In genomic region chr2:3456590-3456989, GRCm38 (mm10) we compare ENCODE assay signal across 24 mouse cellular contexts. TPM values are rescaled to one million over a fixed set of nuclear protein-coding genes. Genes with fewer than 3 reads are reported as not detected.
DNase-seq lines count a peak whose midpoint lies in the region; ATAC-seq and TF ChIP-seq lines count a peak whose summit lies in the region.
"Had no signal": no experiment of that assay in that cellular context is flagged by ENCODE, and none has a peak within 500 bp of the region (broad histone marks: within the 10 kb centered on the region; RNA-seq: fewer than 3 reads in every experiment).

No protein-coding gene starts in this region.

- TF ChIP-seq POLR2A in brain, embryonic 14.5 days (IDR thresholded peaks at IDR 0.05; ENCODE audit: borderline replicate concordance, extremely low read depth, insufficient read depth, insufficient read length, poor library complexity, severe bottlenecking) = no peak

- H3K9me3 ChIP-seq in hindbrain, postnatal 0 days (ENCODE audit: low read length) = no peaks in the 10 kb centered on the region
- no peaks in the 10 kb centered on the region for H3K9me3 ChIP-seq in hindbrain, embryonic 10.5 days
- H3K9me3 ChIP-seq in stomach, postnatal 0 days (ENCODE audit: control insufficient read depth, low read length) = no peaks in the 10 kb centered on the region
- H3K9me3 ChIP-seq: embryonic facial prominence, embryonic 12.5 days; heart, embryonic 10.5 days; hindbrain, embryonic 13.5 days; limb, embryonic 12.5 days; midbrain, embryonic 13.5 days had no signal

- no peak overlapping the region for H3K4me2 ChIP-seq in hindbrain, postnatal 0 days (ENCODE audit: low read depth, low read length)
- H3K4me2 ChIP-seq in stomach, postnatal 0 days (replicated peaks; ENCODE audit: low read depth) = no peak overlapping the region
- H3K4me2 ChIP-seq: embryonic facial prominence, embryonic 12.5 days; hindbrain, embryonic 13.5 days; limb, embryonic 12.5 days; midbrain, embryonic 13.5 days had no signal

- no peak overlapping the region for H3K27ac ChIP-seq in hindbrain, postnatal 0 days
- no peak overlapping the region for H3K27ac ChIP-seq in hindbrain, embryonic 10.5 days
- no peak overlapping the region for H3K27ac ChIP-seq in stomach, postnatal 0 days (replicated peaks)
- H3K27ac ChIP-seq: embryonic facial prominence, embryonic 12.5 days; gastrocnemius, adult 2 months; heart, embryonic 10.5 days; hindbrain, embryonic 13.5 days; limb, embryonic 12.5 days; macrophage; midbrain, embryonic 13.5 days had no signal

- no peaks in the 10 kb centered on the region for H3K27me3 ChIP-seq in hindbrain, postnatal 0 days (ENCODE audit: insufficient read depth, low read length)
- H3K27me3 ChIP-seq in hindbrain, embryonic 10.5 days (ENCODE audit: insufficient read depth, poor library complexity, severe bottlenecking) = no peaks in the 10 kb centered on the region
- H3K27me3 ChIP-seq in stomach, postnatal 0 days (ENCODE audit: control insufficient read depth, insufficient read depth, low read length) = no peaks in the 10 kb centered on the region
- H3K27me3 ChIP-seq: embryonic facial prominence, embryonic 12.5 days; hindbrain, embryonic 13.5 days; limb, embryonic 12.5 days; midbrain, embryonic 13.5 days; Patski had no signal

- no peak for TF ChIP-seq EP300 in stomach, postnatal 0 days (optimal IDR thresholded peaks at IDR 0.05)

- peak; percentile 32; the same call in 1 of the 2 replicates for TF ChIP-seq CTCF in hindbrain, postnatal 0 days (IDR thresholded peaks at IDR 0.05; ENCODE audit: low read depth)
- TF ChIP-seq CTCF in brain, embryonic 14.5 days (IDR thresholded peaks at IDR 0.05; ENCODE audit: borderline replicate concordance, extremely low read depth, insufficient read depth, insufficient read length) = 0 out of 2 replicates have a peak, but pooled peaks have one; percentile 13
- TF ChIP-seq CTCF in stomach, postnatal 0 days (IDR thresholded peaks at IDR 0.05; ENCODE audit: low read depth) = peak; percentile 28; the same call in 1 of the 2 replicates

- H3K9ac ChIP-seq in hindbrain, postnatal 0 days (replicated peaks; ENCODE audit: low read length) = no peak overlapping the region
- no peak overlapping the region for H3K9ac ChIP-seq in stomach, postnatal 0 days (ENCODE audit: low read length)
- H3K9ac ChIP-seq: embryonic facial prominence, embryonic 12.5 days; forebrain, postnatal 0 days; hindbrain, embryonic 13.5 days; limb, embryonic 12.5 days; midbrain, embryonic 13.5 days had no signal

- no peak for ATAC-seq in hindbrain, postnatal 0 days
- no peak for ATAC-seq in stomach, postnatal 0 days (ENCODE audit: low FRiP score, low TSS enrichment)
- ATAC-seq: forebrain, postnatal 0 days; intestine, embryonic 16.5 days; midbrain, embryonic 13.5 days; Patski had no signal

- no peaks in the 10 kb centered on the region for H3K4me1 ChIP-seq in hindbrain, postnatal 0 days (ENCODE audit: insufficient read depth, low read length)
- H3K4me1 ChIP-seq in hindbrain, embryonic 10.5 days (replicated peaks) = no peaks in the 10 kb centered on the region
- no peaks in the 10 kb centered on the region for H3K4me1 ChIP-seq in stomach, postnatal 0 days (replicated peaks; ENCODE audit: control insufficient read depth, insufficient read depth)
- H3K4me1 ChIP-seq: embryonic facial prominence, embryonic 12.5 days; heart, embryonic 10.5 days; hindbrain, embryonic 13.5 days; limb, embryonic 12.5 days; midbrain, embryonic 13.5 days had no signal

- no peak overlapping the region for H3K4me3 ChIP-seq in hindbrain, postnatal 0 days (ENCODE audit: low read length)
- H3K4me3 ChIP-seq in hindbrain, embryonic 10.5 days = no peak overlapping the region
- H3K4me3 ChIP-seq in stomach, postnatal 0 days (ENCODE audit: low read depth, low read length) = no peak overlapping the region
- H3K4me3 ChIP-seq: embryonic facial prominence, embryonic 12.5 days; gastrocnemius, adult 2 months; heart, embryonic 10.5 days; hindbrain, embryonic 13.5 days; limb, embryonic 12.5 days; midbrain, embryonic 13.5 days had no signal

- peaks cover 13% of the 10 kb centered on the region; the same call in 1 of the 2 replicates for H3K36me3 ChIP-seq in hindbrain, postnatal 0 days (ENCODE audit: insufficient read depth, low read length)
- H3K36me3 ChIP-seq in hindbrain, embryonic 10.5 days = peaks cover 94% of the 10 kb centered on the region
- H3K36me3 ChIP-seq in stomach, postnatal 0 days (ENCODE audit: control insufficient read depth, insufficient read depth, low read length) = 0 out of 2 replicates have a peak, but pooled peaks cover 6% of the 10 kb centered on the region

- WGBS in hindbrain, postnatal 0 days = 78% methylated on average over 4 of the region's 4 CpGs
- WGBS in hindbrain, embryonic 10.5 days = 90% methylated on average over 4 of the region's 4 CpGs
- WGBS in stomach, postnatal 0 days = 85% methylated on average over 4 of the region's 4 CpGs

- DNase-seq in hindbrain, postnatal 0 days (ENCODE audit: low spot score) = peak; percentile 4
- no peak for DNase-seq in hindbrain, embryonic 10.5 days (ENCODE audit: low spot score)
- DNase-seq in thymus, postnatal 4 days = peak; percentile 35
- no peak for DNase-seq in thymus, adult 18-20 months
- DNase-seq in brain, embryonic 14.5 days (ENCODE audit: low read depth) = no peak
- no peak for DNase-seq in stomach, postnatal 0 days (ENCODE audit: low spot score)
- DNase-seq in gastrocnemius, postnatal 10 days = no peak
- no peak for DNase-seq in urinary bladder, postnatal 4 days (ENCODE audit: low spot score in 2 of 2)
- DNase-seq: cerebellum, postnatal 36 days; forebrain, postnatal 0 days; gastrocnemius, adult 2 months; heart, postnatal 10 days; right cerebral cortex, postnatal 14 days; thymus, postnatal 25 days had no signal

RNA-seq across cellular contexts. Expression of gene Suv39h2, which starts 18.2 kb away (rescaled TPM):
- 5.4 and 6.2 TPM in 2 replicates for total RNA-seq in hindbrain, postnatal 0 days (2014; rRNA removed)
- 7.9 and 8.9 TPM in 2 replicates for polyA plus RNA-seq in hindbrain, postnatal 0 days (2015; fragmentation: Nextera tagmentation; extraction: Ambion mirVana)
- 27.2 and 38.9 TPM in 2 replicates for polyA plus RNA-seq in hindbrain, embryonic 10.5 days (2016; fragmentation: Nextera tagmentation; extraction: Ambion mirVana)
- polyA plus RNA-seq in brain, embryonic 14.5 days (2012; rRNA removed) = 8.1 and 11.4 TPM in 2 replicates
- polyA plus RNA-seq in stomach, postnatal 0 days (2015; fragmentation: Nextera tagmentation; extraction: Ambion mirVana) = 3.3 and 3.5 TPM in 2 replicates
- total RNA-seq in gastrocnemius, postnatal 10 days (2021) = 1 to 10 TPM; 1.3 to 1.8 TPM

RNA-seq across cellular contexts. Expression of gene Dclre1c, which starts 32.7 kb away (rescaled TPM):
- 6.8 and 9.6 TPM in 2 replicates for total RNA-seq in hindbrain, postnatal 0 days (2014; rRNA removed)
- polyA plus RNA-seq in hindbrain, postnatal 0 days (2015; fragmentation: Nextera tagmentation; extraction: Ambion mirVana) = 8.1 and 8.5 TPM in 2 replicates
- polyA plus RNA-seq in hindbrain, embryonic 10.5 days (2016; fragmentation: Nextera tagmentation; extraction: Ambion mirVana) = 7.4 and 8.4 TPM in 2 replicates
- polyA plus RNA-seq in brain, embryonic 14.5 days (2012; rRNA removed) = 13.0 and 14.9 TPM in 2 replicates
- 2.8 and 3.4 TPM in 2 replicates for polyA plus RNA-seq in stomach, postnatal 0 days (2015; fragmentation: Nextera tagmentation; extraction: Ambion mirVana)
- total RNA-seq in gastrocnemius, postnatal 10 days (2021) = 1 to 10 TPM; 2.9 to 4.5 TPM

RNA-seq across cellular contexts. Expression of gene Meig1, which starts 34.1 kb away (rescaled TPM):
- total RNA-seq in hindbrain, postnatal 0 days (2014; rRNA removed) = 3.0 and 6.4 TPM in 2 replicates
- 12.4 and 15.8 TPM in 2 replicates for polyA plus RNA-seq in hindbrain, postnatal 0 days (2015; fragmentation: Nextera tagmentation; extraction: Ambion mirVana)
- 1.3 and 6.5 TPM in 2 replicates for polyA plus RNA-seq in hindbrain, embryonic 10.5 days (2016; fragmentation: Nextera tagmentation; extraction: Ambion mirVana)
- 0.72 and 3.0 TPM in 2 replicates for polyA plus RNA-seq in brain, embryonic 14.5 days (2012; rRNA removed)
- polyA plus RNA-seq in stomach, postnatal 0 days (2015; fragmentation: Nextera tagmentation; extraction: Ambion mirVana) = 0.36 and 0.61 TPM in 2 replicates
- total RNA-seq in gastrocnemius, postnatal 10 days (2021) = under 1 TPM in 1 of 2 experiments, not detected in 1; 0.47 TPM
- total RNA-seq: gastrocnemius, adult 2 months had no signal
- polyA plus RNA-seq: embryonic facial prominence, embryonic 12.5 days; heart, embryonic 10.5 days; limb, embryonic 12.5 days; liver, embryonic 16.5 days; neural tube, embryonic 11.5 days had no signal

RNA-seq across cellular contexts. Expression of gene Gm45902, which starts 56.0 kb away (rescaled TPM):
- total RNA-seq in hindbrain, postnatal 0 days (2014; rRNA removed) = 8.8 and 10.6 TPM in 2 replicates
- polyA plus RNA-seq in hindbrain, postnatal 0 days (2015; fragmentation: Nextera tagmentation; extraction: Ambion mirVana) = 5.2 and 5.5 TPM in 2 replicates
- 8.8 and 10.5 TPM in 2 replicates for polyA plus RNA-seq in hindbrain, embryonic 10.5 days (2016; fragmentation: Nextera tagmentation; extraction: Ambion mirVana)
- 6.3 and 8.1 TPM in 2 replicates for polyA plus RNA-seq in brain, embryonic 14.5 days (2012; rRNA removed)
- polyA plus RNA-seq in stomach, postnatal 0 days (2015; fragmentation: Nextera tagmentation; extraction: Ambion mirVana) = 0.97 and 1.1 TPM in 2 replicates
- total RNA-seq in gastrocnemius, postnatal 10 days (2021) = 1 to 10 TPM; 1.2 to 1.9 TPM

RNA-seq across cellular contexts. Expression of gene Hspa14, which starts 56.0 kb away (rescaled TPM):
- total RNA-seq in hindbrain, postnatal 0 days (2014; rRNA removed) = 40.3 and 61.0 TPM in 2 replicates
- 56.6 and 58.8 TPM in 2 replicates for polyA plus RNA-seq in hindbrain, postnatal 0 days (2015; fragmentation: Nextera tagmentation; extraction: Ambion mirVana)
- polyA plus RNA-seq in hindbrain, embryonic 10.5 days (2016; fragmentation: Nextera tagmentation; extraction: Ambion mirVana) = 110 and 136 TPM in 2 replicates
- 56.8 and 69.5 TPM in 2 replicates for polyA plus RNA-seq in brain, embryonic 14.5 days (2012; rRNA removed)
- polyA plus RNA-seq in stomach, postnatal 0 days (2015; fragmentation: Nextera tagmentation; extraction: Ambion mirVana) = 44.1 and 46.8 TPM in 2 replicates
- total RNA-seq in gastrocnemius, postnatal 10 days (2021) = 10 to 100 TPM; 20.2 to 23.9 TPM

Comparison
In these comparisons a context has a peak if more than half of its experiments do, and no peak if none do; other contexts are left out.
1. DNase-seq: peak in hindbrain, postnatal 0 days (single experiment) and thymus, postnatal 4 days (single experiment); none in hindbrain, embryonic 10.5 days (single experiment), thymus, adult 18-20 months (0 of 2), brain, embryonic 14.5 days (single experiment), stomach, postnatal 0 days (single experiment), gastrocnemius, postnatal 10 days (single experiment) and urinary bladder, postnatal 4 days (0 of 2).
2. Peak in every context shown above with its lines, with median percentiles within 50 percentile points of each other: CTCF ChIP-seq.